Mouse (Mus musculus) liver, embryonic 14.5 days (tissue): ENCODE data around the gene Gas6.

Experiments used
- CTCF ChIP-seq: IDR thresholded peaks from 2 replicates; pipeline ENCODE4 v1.5.1; 2016; ENCODE audit warnings: antibody characterized with exemption, low read depth, control low read depth
- EP300 ChIP-seq: IDR thresholded peaks from 2 replicates; pipeline ENCODE4 v1.6.1; 2016; ENCODE audit warnings: antibody characterized with exemption, low read depth

DNA sequence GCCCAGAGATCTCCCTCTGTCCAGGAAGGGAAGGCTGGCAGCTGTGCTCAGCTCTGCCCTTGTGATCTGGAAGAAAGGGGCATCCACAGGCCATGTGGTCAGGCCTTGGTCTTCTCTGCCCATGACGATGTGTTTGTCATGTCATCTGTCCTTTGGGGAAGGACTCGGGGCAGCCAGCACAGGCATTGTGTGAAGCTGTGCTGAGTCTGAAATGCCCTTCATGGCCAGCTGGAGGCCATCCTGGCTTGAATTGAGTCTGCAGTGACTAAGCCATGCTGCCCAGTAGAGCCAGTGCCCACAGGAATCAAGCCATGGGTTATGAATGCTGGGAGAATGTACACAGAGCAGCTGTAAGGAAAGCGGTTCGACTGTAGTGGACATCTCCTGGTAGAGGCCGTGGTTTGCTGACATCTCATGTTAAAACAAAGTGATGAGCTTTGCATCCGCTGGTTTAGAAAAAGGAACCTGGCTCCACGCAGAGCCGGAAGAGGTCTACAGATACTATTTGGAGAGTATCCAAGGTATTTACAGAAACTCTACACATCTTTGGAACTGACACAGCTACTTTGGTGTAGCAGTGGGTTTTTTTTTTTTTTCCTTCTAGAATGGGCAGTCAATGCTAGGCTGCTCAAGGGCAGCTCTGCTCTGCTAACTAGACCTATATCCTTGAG lies 9.8 kb upstream of the Gas6 start:
- no peak for TF ChIP-seq CTCF
- no peak for TF ChIP-seq EP300
